Mouse (Mus musculus) liver, embryonic 12.5 days (tissue): ENCODE measurements around the gene Ccdc57. TPM values are rescaled to one million over a fixed set of nuclear protein-coding genes. Genes with fewer than 3 reads are reported as not detected.

Experiments used
- ATAC-seq: fragments of 200-750 bp; cut with Nextera tagmentation; 2 replicates; pipeline ENCODE4 v1.8.0; 2017; ENCODE audit warnings: moderate number of reproducible peaks, mild to moderate bottlenecking, moderate library complexity
- H3K27ac ChIP-seq: fragments of 300-500 bp; sonication (generic); 2 replicates; pipeline ENCODE4 v1.5.1; 2016; ENCODE audit warnings: mild to moderate bottlenecking
- H3K27me3 ChIP-seq: fragments of 300-500 bp; sonication (generic); replicated peaks from 2 replicates; pipeline ENCODE4 v1.6.1; 2016; ENCODE audit warnings: mild to moderate bottlenecking, moderate library complexity
- H3K36me3 ChIP-seq: fragments of 300-500 bp; sonication (generic); 2 replicates; pipeline ENCODE4 v1.6.1; 2016; ENCODE audit warnings: mild to moderate bottlenecking, moderate library complexity
- H3K4me1 ChIP-seq: fragments of 300-500 bp; sonication (generic); 2 replicates; pipeline ENCODE4 v1.6.1; 2016
- H3K4me2 ChIP-seq: fragments of 300-500 bp; sonication (generic); 2 replicates; pipeline ENCODE4 v1.6.1; 2016; ENCODE audit warnings: mild to moderate bottlenecking, moderate library complexity
- H3K4me3 ChIP-seq: fragments of 300-500 bp; sonication (generic); 2 replicates; pipeline ENCODE4 v1.5.1; 2016; ENCODE audit warnings: mild to moderate bottlenecking, moderate library complexity
- H3K9ac ChIP-seq: fragments of 300-500 bp; sonication (generic); 2 replicates; pipeline ENCODE4 v1.6.1; 2016; ENCODE audit warnings: mild to moderate bottlenecking, moderate library complexity
- H3K9me3 ChIP-seq: fragments of 300-500 bp; sonication (generic); replicated peaks from 2 replicates; pipeline ENCODE4 v1.6.1; 2016; ENCODE audit warnings: mild to moderate bottlenecking, moderate library complexity
- WGBS: fragments of 180-500 bp; shearing (Covaris S2); methylation state at CpG from one replicate; pipeline ENCODE4 v1.1.7; 2016; ENCODE audit not compliant: insufficient replicate concordance; 5-methylcytosine and 5-hydroxymethylcytosine counted together
- polyA plus RNA-seq: library from polyadenylated mRNA; unstranded; fragments of >200 nt; fragmentation: Nextera tagmentation; extraction: Ambion mirVana; gene quantifications from 2 replicates; pipeline ENCODE4 v1.2.1, GENCODE M21; 2016

Ccdc57 gene
- polyA plus RNA-seq, 1 experiment from 2014 or later: 3.2 TPM

DNA sequence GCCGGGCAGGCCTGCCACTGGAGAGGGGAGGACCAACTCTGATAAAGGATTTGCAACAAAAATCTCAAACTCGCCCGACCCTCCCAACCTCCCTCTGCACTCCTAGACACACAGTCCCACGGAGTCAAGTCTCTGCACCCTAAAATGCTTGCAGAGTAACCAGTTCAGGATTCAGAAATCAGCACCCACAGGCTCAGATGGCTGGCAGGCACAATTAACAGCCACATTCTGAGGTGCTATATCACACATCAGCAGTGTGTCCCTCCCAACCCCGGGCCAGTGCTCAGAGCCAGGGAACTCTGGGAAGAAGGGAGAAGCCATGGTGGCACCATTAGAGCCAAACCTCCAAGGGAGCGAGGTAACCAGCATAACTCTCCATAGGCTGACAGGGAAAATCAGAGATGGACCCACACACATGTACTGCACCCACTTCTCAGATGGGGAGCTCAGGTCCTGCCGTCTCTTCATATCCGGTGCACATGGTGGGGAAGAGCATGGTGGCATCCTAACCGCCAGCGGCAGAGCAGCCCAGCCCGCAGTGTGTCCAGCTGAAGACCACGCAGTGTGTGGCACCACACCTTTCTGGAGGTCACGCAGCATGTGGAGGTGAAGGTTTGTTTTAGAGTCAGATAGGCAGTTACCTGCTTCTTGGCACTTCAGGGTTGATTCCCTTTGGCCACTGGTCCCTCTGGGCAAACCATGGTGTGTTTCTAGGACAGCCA lies 29.5 kb upstream of the Ccdc57 start:
- Histone ChIP-seq H3K4me3 (no peak overlapping the region), H3K36me3 (peaks cover 100% of the 10 kb centered on the region), H3K4me1 (peaks cover 39% of the 10 kb centered on the region), H3K4me2 (no peak overlapping the region), H3K9ac (no peak overlapping the region), H3K27me3 (no peaks in the 10 kb centered on the region), H3K27ac (peak overlapping the region; percentile 38), H3K9me3 (no peaks in the 10 kb centered on the region)
- WGBS: 76% methylated on average over 13 of the region's 13 CpGs
- peak; percentile 16; the same call in 1 of the 2 replicates for ATAC-seq

DNA sequence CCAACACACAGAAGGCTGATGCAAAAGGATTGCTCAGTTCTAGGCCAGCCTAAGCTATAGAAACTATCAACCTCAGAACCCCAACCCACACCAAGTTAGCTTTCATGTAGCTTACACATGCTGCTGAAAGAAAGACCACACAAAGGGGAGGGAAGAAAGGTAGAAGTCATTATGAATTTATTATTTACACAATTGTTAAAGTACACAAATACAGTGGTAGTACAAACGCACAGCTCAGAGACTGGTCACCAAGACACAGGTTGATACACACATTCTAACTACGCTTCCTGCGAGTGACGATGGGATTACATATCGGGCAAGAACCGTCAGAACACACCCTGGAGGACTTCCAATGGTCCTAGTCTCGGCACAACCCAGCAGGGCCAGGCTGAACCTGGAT lies 28.9 kb upstream of the Ccdc57 start:
- ATAC-seq: no peak
- Histone ChIP-seq H3K27ac (peak overlapping the region; percentile 38), H3K4me2 (no peak overlapping the region), H3K9me3 (no peaks in the 10 kb centered on the region), H3K4me3 (no peak overlapping the region), H3K9ac (no peak overlapping the region), H3K36me3 (peaks cover 100% of the 10 kb centered on the region), H3K4me1 (peaks cover 44% of the 10 kb centered on the region), H3K27me3 (no peaks in the 10 kb centered on the region)
- 79% methylated on average over 7 of the region's 7 CpGs for WGBS

DNA sequence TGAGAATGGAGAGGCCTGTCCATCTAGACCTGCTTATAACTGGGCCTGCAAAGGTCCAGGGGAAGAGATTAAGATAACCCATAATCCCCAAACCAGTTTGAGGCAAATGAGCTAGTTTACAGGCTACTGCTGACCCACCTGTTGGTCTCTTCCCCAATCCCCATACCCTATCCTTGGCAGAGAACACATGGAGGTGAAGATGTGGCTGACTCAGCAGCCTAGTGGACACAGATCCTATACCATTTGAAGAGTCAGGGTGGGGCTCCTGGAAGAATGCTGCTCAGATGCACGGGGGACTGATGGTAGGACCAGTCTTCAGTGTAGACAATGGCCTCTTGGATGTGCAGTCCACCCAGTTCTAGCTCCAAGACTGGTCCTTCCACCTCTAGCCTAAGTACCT lies 27.6 kb upstream of the Ccdc57 start:
- no peak for ATAC-seq
- no peak overlapping the region for H3K4me2 ChIP-seq
- no peak overlapping the region for H3K9ac ChIP-seq
- 55% methylated on average over 1 of the region's 1 CpGs for WGBS
- peak overlapping the region; percentile 56; the same call in 1 of the 2 replicates for H3K27ac ChIP-seq
- H3K36me3 ChIP-seq: peaks cover 100% of the 10 kb centered on the region
- no peaks in the 10 kb centered on the region for H3K27me3 ChIP-seq
- H3K4me3 ChIP-seq: no peak overlapping the region
- H3K4me1 ChIP-seq: peaks cover 44% of the 10 kb centered on the region
- H3K9me3 ChIP-seq: no peaks in the 10 kb centered on the region

DNA sequence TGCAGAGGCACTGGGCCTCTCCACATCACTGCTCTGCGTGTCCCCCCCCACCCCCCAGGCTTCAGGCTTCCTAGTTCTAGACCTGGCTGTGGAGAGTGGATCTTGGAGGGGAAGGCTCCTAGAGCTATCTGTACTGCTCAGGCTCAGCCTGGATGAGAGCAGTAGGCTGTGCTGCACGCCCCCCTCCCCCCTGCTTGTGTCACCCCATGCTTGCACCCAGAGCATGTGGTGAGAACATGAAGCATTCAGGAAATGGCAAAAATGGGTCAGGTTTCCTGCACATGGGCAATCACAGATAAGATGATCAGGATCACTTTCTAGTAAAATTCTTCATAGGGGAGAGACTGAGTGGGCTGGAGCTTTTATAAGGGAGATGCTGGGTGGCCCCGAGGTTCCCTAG lies 26.9 kb upstream of the Ccdc57 start:
- Histone ChIP-seq H3K4me1 (peaks cover 47% of the 10 kb centered on the region), H3K9ac (no peak overlapping the region), H3K27me3 (no peaks in the 10 kb centered on the region), H3K4me3 (no peak overlapping the region), H3K9me3 (no peaks in the 10 kb centered on the region), H3K4me2 (no peak overlapping the region), H3K27ac (peak overlapping the region; percentile 56), H3K36me3 (peaks cover 100% of the 10 kb centered on the region)
- peak; percentile 25; the same call in 1 of the 2 replicates for ATAC-seq
- 44% methylated on average over 3 of the region's 3 CpGs for WGBS

DNA sequence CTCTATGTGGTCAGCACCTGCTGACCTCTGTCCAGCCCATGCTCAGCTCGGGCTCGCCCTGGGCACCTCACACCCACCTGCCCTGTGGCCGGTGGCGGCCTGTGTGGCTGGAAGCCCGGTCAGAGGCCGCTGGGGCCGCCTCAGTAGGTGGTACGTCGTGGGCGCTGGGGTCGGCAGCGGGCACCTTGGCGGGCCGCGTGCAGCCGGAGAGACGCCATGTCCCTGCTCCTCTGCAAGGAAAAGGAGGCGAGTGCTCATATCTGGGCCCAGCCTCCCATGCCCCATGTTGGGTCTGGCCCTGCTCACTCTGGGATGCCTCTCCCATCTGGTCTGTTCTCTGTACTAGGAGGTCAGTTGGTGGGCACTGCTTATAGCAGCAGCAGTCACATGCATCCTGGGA lies 26.4 kb upstream of the Ccdc57 start:
- 92% methylated on average over 18 of the region's 18 CpGs for WGBS
- Histone ChIP-seq H3K4me2 (no peak overlapping the region), H3K4me1 (peaks cover 50% of the 10 kb centered on the region), H3K4me3 (no peak overlapping the region), H3K36me3 (peaks cover 100% of the 10 kb centered on the region), H3K27me3 (no peaks in the 10 kb centered on the region), H3K27ac (peak overlapping the region; percentile 56), H3K9me3 (no peaks in the 10 kb centered on the region), H3K9ac (no peak overlapping the region)
- 0 out of 2 replicates have a peak, but pooled peaks have one; percentile 7 for ATAC-seq

DNA sequence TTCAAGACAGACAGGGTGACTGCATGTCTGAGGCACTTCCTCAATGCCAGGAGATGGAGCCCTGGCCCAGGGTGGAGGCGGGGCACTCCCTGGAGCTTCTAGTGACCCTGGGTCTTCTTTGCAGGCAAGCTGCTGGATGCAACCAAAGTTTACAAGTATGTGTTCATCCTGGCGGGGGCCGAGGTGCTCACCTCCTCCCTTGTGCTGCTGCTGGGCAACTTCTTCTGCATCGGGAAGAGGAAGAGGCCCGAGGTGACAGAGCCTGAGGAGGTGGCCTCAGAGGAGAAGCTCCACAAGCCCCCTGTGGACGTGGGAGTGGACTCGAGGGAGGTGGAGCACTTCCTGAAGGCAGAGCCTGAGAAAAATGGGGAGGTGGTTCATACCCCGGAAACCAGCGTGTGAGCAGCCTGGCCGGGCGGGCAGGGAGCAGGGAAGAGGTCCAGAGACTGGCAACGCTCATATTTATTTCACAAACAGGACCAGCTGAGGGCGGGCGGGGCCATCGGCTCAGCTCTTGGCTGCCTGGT lies 25.1 kb upstream of the Ccdc57 start:
- H3K36me3 ChIP-seq: peaks cover 98% of the 10 kb centered on the region
- H3K27ac ChIP-seq: peak overlapping the region; percentile 41; the same call in 1 of the 2 replicates
- peaks cover 63% of the 10 kb centered on the region for H3K4me1 ChIP-seq

DNA sequence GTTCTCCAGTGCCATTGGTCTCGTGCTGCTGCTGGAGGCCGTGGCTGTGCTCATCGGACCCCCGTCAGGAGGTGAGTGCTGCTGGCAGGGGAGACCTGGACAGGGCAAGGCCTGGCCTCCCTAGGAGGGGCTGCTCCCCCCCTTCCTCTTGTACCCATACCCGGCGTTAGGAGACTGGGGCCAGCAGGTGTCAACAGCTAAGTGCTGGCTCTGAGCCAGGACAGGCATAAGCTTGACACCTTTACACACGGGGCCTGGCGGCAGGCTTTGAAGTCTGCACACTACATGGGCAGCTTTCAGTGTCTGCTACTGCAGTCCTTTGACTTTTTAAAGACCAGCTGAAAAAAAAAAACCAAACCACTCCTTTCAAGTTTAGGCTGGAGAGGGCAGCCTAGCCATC lies 24.4 kb upstream of the Ccdc57 start:
- H3K9ac ChIP-seq: no peak overlapping the region
- peaks cover 94% of the 10 kb centered on the region for H3K36me3 ChIP-seq
- no peak overlapping the region for H3K4me2 ChIP-seq
- no peaks in the 10 kb centered on the region for H3K27me3 ChIP-seq
- no peaks in the 10 kb centered on the region for H3K9me3 ChIP-seq
- 83% methylated on average over 8 of the region's 8 CpGs for WGBS
- H3K27ac ChIP-seq: peak overlapping the region; percentile 42; the same call in 1 of the 2 replicates
- ATAC-seq: no peak
- H3K4me1 ChIP-seq: peaks cover 70% of the 10 kb centered on the region
- H3K4me3 ChIP-seq: no peak overlapping the region

More for the DNA sequence above, 25.1 kb upstream of the Ccdc57 start:
- 59% methylated on average over 15 of the region's 15 CpGs for WGBS
- Histone ChIP-seq H3K9me3 (no peaks in the 10 kb centered on the region), H3K27me3 (no peaks in the 10 kb centered on the region), H3K4me3 (no peak overlapping the region), H3K9ac (no peak overlapping the region; the same call in 1 of the 2 replicates), H3K4me2 (no peak overlapping the region)
- ATAC-seq: no peak

DNA sequence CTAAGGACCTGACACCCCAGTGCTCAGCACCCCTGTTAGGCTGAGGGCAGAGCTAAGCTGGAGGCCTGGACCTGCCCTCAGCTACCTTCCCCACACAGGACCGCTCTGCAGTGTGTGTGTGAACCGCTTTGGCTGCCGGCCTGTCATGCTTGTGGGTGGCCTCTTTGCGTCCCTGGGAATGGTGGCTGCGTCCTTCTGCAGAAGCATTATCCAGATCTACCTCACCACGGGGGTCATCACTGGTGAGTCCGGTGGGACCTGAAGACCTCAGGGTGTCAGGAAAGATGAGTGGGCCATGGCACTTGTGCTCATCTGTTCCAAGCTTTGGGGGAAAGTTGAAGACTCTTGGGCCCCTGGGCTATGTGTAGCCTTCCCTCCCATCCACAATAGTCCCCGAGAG lies 23.0 kb upstream of the Ccdc57 start:
- 90% methylated on average over 8 of the region's 8 CpGs for WGBS
- Histone ChIP-seq H3K27me3 (no peaks in the 10 kb centered on the region), H3K36me3 (peaks cover 80% of the 10 kb centered on the region), H3K4me1 (peaks cover 81% of the 10 kb centered on the region), H3K9ac (no peak overlapping the region), H3K27ac (no peak overlapping the region), H3K9me3 (no peaks in the 10 kb centered on the region), H3K4me3 (no peak overlapping the region), H3K4me2 (no peak overlapping the region)
- ATAC-seq: no peak

DNA sequence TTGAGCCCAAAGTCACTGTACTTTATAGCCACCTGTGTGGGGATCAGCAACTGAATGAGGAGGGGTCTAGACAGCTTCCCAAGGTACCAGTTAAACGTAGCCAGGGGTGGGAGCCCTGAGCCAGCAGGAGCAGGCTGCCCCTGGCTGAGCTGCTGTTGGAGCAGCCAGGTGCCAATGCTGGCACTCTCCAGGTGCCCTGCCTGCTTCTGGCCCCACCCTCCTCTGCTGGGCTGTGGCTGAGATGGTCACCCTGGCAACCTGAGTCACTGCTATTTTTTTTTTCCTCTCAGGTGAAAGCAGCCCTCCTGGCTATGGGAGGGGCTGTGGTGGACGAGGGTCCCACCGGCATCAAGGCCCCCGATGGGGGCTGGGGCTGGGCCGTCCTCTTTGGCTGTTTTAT lies 22.3 kb upstream of the Ccdc57 start:
- no peaks in the 10 kb centered on the region for H3K9me3 ChIP-seq
- 84% methylated on average over 5 of the region's 5 CpGs for WGBS
- peak overlapping the region; percentile 33; the same call in 1 of the 2 replicates for H3K9ac ChIP-seq
- H3K27me3 ChIP-seq: no peaks in the 10 kb centered on the region
- ATAC-seq: no peak
- peak overlapping the region; percentile 15; the same call in 1 of the 2 replicates for H3K27ac ChIP-seq
- peaks cover 82% of the 10 kb centered on the region for H3K4me1 ChIP-seq
- no peak overlapping the region for H3K4me2 ChIP-seq
- H3K36me3 ChIP-seq: peaks cover 73% of the 10 kb centered on the region
- no peak overlapping the region for H3K4me3 ChIP-seq

DNA sequence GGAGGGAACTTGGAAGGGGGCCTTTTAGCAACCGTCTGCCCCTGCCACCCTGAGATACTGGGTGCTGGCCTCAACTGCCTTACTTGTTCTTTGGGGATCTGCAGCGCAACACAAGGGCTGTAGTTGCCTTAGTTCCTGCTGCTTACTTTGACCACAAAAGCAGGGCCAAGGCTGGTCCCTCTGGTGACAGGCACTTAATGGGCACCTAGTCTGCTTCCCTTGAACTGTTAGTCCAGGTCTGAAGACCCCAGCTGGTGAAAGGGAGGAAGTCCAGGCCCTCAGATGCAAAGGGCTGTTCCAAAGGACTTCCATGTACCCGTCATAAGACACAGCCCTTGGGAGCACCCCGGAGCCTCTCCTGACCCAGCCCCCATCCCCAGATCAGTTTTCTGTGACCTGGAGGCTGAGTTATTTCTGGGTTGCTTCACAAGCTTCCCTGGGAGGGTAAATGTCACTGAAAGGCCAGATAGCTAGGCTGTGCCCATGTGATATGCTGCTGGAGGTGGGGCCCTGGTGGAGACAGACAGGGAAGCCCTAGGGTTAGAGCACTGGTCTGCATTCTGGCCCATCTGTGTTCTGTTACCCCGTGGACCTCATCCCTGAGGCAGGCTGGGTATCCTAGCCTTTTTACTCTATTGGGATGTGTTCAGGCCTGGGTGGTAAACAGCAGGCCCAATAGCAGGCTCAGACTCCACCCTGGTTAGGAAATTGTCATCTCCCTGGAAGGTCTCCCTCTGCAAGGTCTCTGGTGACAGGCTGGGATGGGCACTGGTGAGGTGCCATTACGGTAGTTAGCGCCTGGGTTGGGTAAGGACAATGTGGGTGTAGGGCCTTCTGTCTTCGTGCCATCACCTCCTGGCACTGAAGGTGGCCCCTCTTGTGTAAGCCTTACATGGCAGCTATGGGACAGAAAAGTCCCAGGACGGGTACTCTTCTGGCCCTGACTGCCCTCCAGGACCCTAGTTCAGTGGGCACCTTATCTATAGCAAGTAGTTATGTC lies 19.4 kb upstream of the Ccdc57 start:
- Histone ChIP-seq H3K4me1 (peaks cover 73% of the 10 kb centered on the region), H3K4me3 (peak overlapping the region; percentile 76)

DNA sequence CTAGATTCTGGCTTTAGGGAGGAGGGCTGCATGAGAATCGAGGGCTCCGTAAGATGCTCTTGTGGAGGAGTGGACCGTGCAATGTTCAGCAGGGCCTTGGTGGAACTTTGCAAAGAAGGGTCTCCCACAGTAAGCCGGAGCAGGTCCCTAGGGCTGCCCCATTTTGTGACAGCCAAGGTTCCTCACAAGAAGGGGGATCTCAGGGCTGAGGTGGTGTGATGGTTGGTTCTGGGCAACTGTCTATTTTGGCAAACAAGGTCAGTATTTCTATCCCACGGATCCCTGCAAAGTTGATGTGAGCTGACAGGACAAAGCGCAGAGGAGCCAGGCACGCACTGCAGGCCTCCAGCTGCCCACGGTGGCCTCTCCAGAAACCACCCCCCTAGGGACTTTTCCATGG lies 18.6 kb upstream of the Ccdc57 start:
- peak overlapping the region; percentile 76 for H3K4me3 ChIP-seq
- ATAC-seq: no peak
- peaks cover 70% of the 10 kb centered on the region for H3K4me1 ChIP-seq
- 26% methylated on average over 8 of the region's 8 CpGs for WGBS
- H3K4me2 ChIP-seq: peak overlapping the region; percentile 96
- H3K27ac ChIP-seq: peak overlapping the region; percentile 95
- H3K27me3 ChIP-seq: peaks cover 22% of the 10 kb centered on the region
- peaks cover 36% of the 10 kb centered on the region for H3K36me3 ChIP-seq
- peak overlapping the region; percentile 72 for H3K9ac ChIP-seq
- H3K9me3 ChIP-seq: no peaks in the 10 kb centered on the region

More for the DNA sequence above, 19.4 kb upstream of the Ccdc57 start:
- peaks cover 14% of the 10 kb centered on the region for H3K27me3 ChIP-seq
- WGBS: 58% methylated on average over 9 of the region's 9 CpGs
- ATAC-seq: peak; percentile 65
- H3K9ac ChIP-seq: peak overlapping the region; percentile 72
- H3K36me3 ChIP-seq: peaks cover 44% of the 10 kb centered on the region
- H3K4me2 ChIP-seq: peak overlapping the region; percentile 96
- peak overlapping the region; percentile 95 for H3K27ac ChIP-seq
- no peaks in the 10 kb centered on the region for H3K9me3 ChIP-seq
